Mouse (Mus musculus): ENCODE data around the gene Serinc5. TPM values are rescaled to one million over a fixed set of nuclear protein-coding genes. Genes with fewer than 3 reads are reported as not detected.

The Serinc5 gene
- polyA plus RNA-seq, 1 experiment from 2014 or later: 14.1 TPM

GRCm38 (mm10) chr13:92738821-92739220 lies 127.9 kb downstream of the Serinc5 start:
- Histone ChIP-seq H3K4me3 (replicated peaks) (no peak overlapping the region), H3K9ac (replicated peaks) (no peak overlapping the region), H3K27me3 (no peaks in the 10 kb centered on the region), H3K4me1 (replicated peaks) (peaks cover 10% of the 10 kb centered on the region), H3K4me2 (replicated peaks) (no peak overlapping the region), H3K36me3 (no peaks in the 10 kb centered on the region), H3K9me3 (no peaks in the 10 kb centered on the region), H3K27ac (no peak overlapping the region)
- ATAC-seq: no peak
- WGBS: 86% methylated on average over 3 of the region's 3 CpGs

- H3K27ac ChIP-seq: no peak overlapping the region
- H3K9me3 ChIP-seq: no peaks in the 10 kb centered on the region
- ATAC-seq: no peak
- H3K4me3 ChIP-seq (replicated peaks): no peak overlapping the region
- WGBS: 89% methylated on average over 3 of the region's 3 CpGs
- no peaks in the 10 kb centered on the region for H3K27me3 ChIP-seq
- H3K9ac ChIP-seq (replicated peaks): no peak overlapping the region
- H3K4me2 ChIP-seq (replicated peaks): no peak overlapping the region
- peaks cover 10% of the 10 kb centered on the region for H3K4me1 ChIP-seq (replicated peaks)
- no peaks in the 10 kb centered on the region for H3K36me3 ChIP-seq
Observed at GRCm38 (mm10) chr13:92739858-92740257, 129.0 kb downstream of the Serinc5 start.

GRCm38 (mm10) chr13:92740671-92741270 lies 129.9 kb downstream of the Serinc5 start:
- no peaks in the 10 kb centered on the region for H3K36me3 ChIP-seq
- H3K4me3 ChIP-seq (replicated peaks): no peak overlapping the region
- no peaks in the 10 kb centered on the region for H3K27me3 ChIP-seq
- no peak overlapping the region for H3K9ac ChIP-seq (replicated peaks)
- H3K4me1 ChIP-seq (replicated peaks): peaks cover 10% of the 10 kb centered on the region
- WGBS: 15% methylated on average over 2 of the region's 2 CpGs
- ATAC-seq: peak; percentile 49; the same call in 1 of the 2 replicates
- H3K9me3 ChIP-seq: no peaks in the 10 kb centered on the region
- no peak overlapping the region for H3K27ac ChIP-seq
- no peak overlapping the region for H3K4me2 ChIP-seq (replicated peaks)

- no peak for ATAC-seq
- no peaks in the 10 kb centered on the region for H3K4me1 ChIP-seq (replicated peaks)
- WGBS: 91% methylated on average over 4 of the region's 4 CpGs
- no peaks in the 10 kb centered on the region for H3K9me3 ChIP-seq
- no peaks in the 10 kb centered on the region for H3K27me3 ChIP-seq
- H3K27ac ChIP-seq: no peak overlapping the region
- no peak overlapping the region for H3K4me2 ChIP-seq (replicated peaks)
- no peak overlapping the region for H3K9ac ChIP-seq (replicated peaks)
- H3K4me3 ChIP-seq (replicated peaks): no peak overlapping the region
- no peaks in the 10 kb centered on the region for H3K36me3 ChIP-seq
Observed at GRCm38 (mm10) chr13:92742886-92743285, 132.0 kb downstream of the Serinc5 start.

- no peak overlapping the region for H3K27ac ChIP-seq
- no peak overlapping the region for H3K9ac ChIP-seq (replicated peaks)
- no peaks in the 10 kb centered on the region for H3K36me3 ChIP-seq
- H3K4me3 ChIP-seq (replicated peaks): no peak overlapping the region
- no peak for ATAC-seq
- no peaks in the 10 kb centered on the region for H3K4me1 ChIP-seq (replicated peaks)
- no peak overlapping the region for H3K4me2 ChIP-seq (replicated peaks)
- WGBS: 79% methylated on average over 5 of the region's 5 CpGs
- no peaks in the 10 kb centered on the region for H3K27me3 ChIP-seq
- no peaks in the 10 kb centered on the region for H3K9me3 ChIP-seq
Observed at GRCm38 (mm10) chr13:92743337-92743736, 132.4 kb downstream of the Serinc5 start.

GRCm38 (mm10) chr13:92750976-92751518 lies 140.2 kb downstream of the Serinc5 start:
- no peaks in the 10 kb centered on the region for H3K27me3 ChIP-seq
- 29% methylated on average over 7 of the region's 7 CpGs for WGBS
- H3K9me3 ChIP-seq: no peaks in the 10 kb centered on the region
- H3K4me2 ChIP-seq (replicated peaks): no peak overlapping the region
- no peak overlapping the region for H3K4me3 ChIP-seq (replicated peaks)
- no peaks in the 10 kb centered on the region for H3K36me3 ChIP-seq
- no peak overlapping the region for H3K9ac ChIP-seq (replicated peaks)
- peak; percentile 83 for ATAC-seq
- no peaks in the 10 kb centered on the region for H3K4me1 ChIP-seq (replicated peaks)
- no peak overlapping the region for H3K27ac ChIP-seq

GRCm38 (mm10) chr13:92751726-92752565 lies 141.1 kb downstream of the Serinc5 start:
- 55% methylated on average over 21 of the region's 21 CpGs for WGBS
- peak; percentile 79 for ATAC-seq
- no peaks in the 10 kb centered on the region for H3K9me3 ChIP-seq
- H3K4me3 ChIP-seq (replicated peaks): no peak overlapping the region
- H3K36me3 ChIP-seq: no peaks in the 10 kb centered on the region
- no peaks in the 10 kb centered on the region for H3K27me3 ChIP-seq
- H3K4me1 ChIP-seq (replicated peaks): no peaks in the 10 kb centered on the region
- H3K27ac ChIP-seq: peak overlapping the region; percentile 25; the same call in 1 of the 2 replicates
- no peak overlapping the region for H3K9ac ChIP-seq (replicated peaks)
- no peak overlapping the region for H3K4me2 ChIP-seq (replicated peaks)

- no peak overlapping the region for H3K4me3 ChIP-seq (replicated peaks)
Observed at GRCm38 (mm10) chr13:92753676-92754075, 142.8 kb downstream of the Serinc5 start.

GRCm38 (mm10) chr13:92755036-92755435 lies 144.1 kb downstream of the Serinc5 start:
- H3K9me3 ChIP-seq: no peaks in the 10 kb centered on the region
- ATAC-seq: no peak
- H3K36me3 ChIP-seq: no peaks in the 10 kb centered on the region
- no peaks in the 10 kb centered on the region for H3K4me1 ChIP-seq (replicated peaks)
- no peak overlapping the region for H3K9ac ChIP-seq (replicated peaks)
- H3K4me3 ChIP-seq (replicated peaks): no peak overlapping the region
- H3K4me2 ChIP-seq (replicated peaks): no peak overlapping the region
- WGBS: 74% methylated on average over 7 of the region's 7 CpGs
- no peak overlapping the region for H3K27ac ChIP-seq
- H3K27me3 ChIP-seq: no peaks in the 10 kb centered on the region

More at GRCm38 (mm10) chr13:92753676-92754075, 142.8 kb downstream of the Serinc5 start:
- Histone ChIP-seq H3K27ac (no peak overlapping the region), H3K36me3 (no peaks in the 10 kb centered on the region), H3K9ac (replicated peaks) (no peak overlapping the region), H3K27me3 (no peaks in the 10 kb centered on the region), H3K4me2 (replicated peaks) (no peak overlapping the region), H3K9me3 (no peaks in the 10 kb centered on the region), H3K4me1 (replicated peaks) (no peaks in the 10 kb centered on the region)
- 91% methylated on average over 8 of the region's 8 CpGs for WGBS
- no peak for ATAC-seq

GRCm38 (mm10) chr13:92757972-92758585 lies 147.2 kb downstream of the Serinc5 start:
- no peak overlapping the region for H3K27ac ChIP-seq
- H3K4me2 ChIP-seq (replicated peaks): no peak overlapping the region
- H3K27me3 ChIP-seq: no peaks in the 10 kb centered on the region
- WGBS: 89% methylated on average over 12 of the region's 12 CpGs
- H3K9me3 ChIP-seq: no peaks in the 10 kb centered on the region
- no peak overlapping the region for H3K4me3 ChIP-seq (replicated peaks)
- H3K9ac ChIP-seq (replicated peaks): no peak overlapping the region
- H3K4me1 ChIP-seq (replicated peaks): no peaks in the 10 kb centered on the region
- no peak for ATAC-seq
- no peaks in the 10 kb centered on the region for H3K36me3 ChIP-seq

- 92% methylated on average over 4 of the region's 4 CpGs for WGBS
- ATAC-seq: 0 out of 2 replicates have a peak, but pooled peaks have one; percentile 22
- no peak overlapping the region for H3K4me2 ChIP-seq (replicated peaks)
Observed at GRCm38 (mm10) chr13:92759096-92759495, 148.2 kb downstream of the Serinc5 start.

GRCm38 (mm10) chr13:92760519-92760918 lies 149.6 kb downstream of the Serinc5 start:
- Histone ChIP-seq H3K4me1 (replicated peaks) (no peaks in the 10 kb centered on the region), H3K9ac (replicated peaks) (no peak overlapping the region), H3K27ac (no peak overlapping the region), H3K36me3 (no peaks in the 10 kb centered on the region), H3K9me3 (no peaks in the 10 kb centered on the region), H3K27me3 (no peaks in the 10 kb centered on the region), H3K4me2 (replicated peaks) (no peak overlapping the region), H3K4me3 (replicated peaks) (no peak overlapping the region)
- ATAC-seq: no peak
- WGBS: 91% methylated on average over 6 of the region's 6 CpGs

More at GRCm38 (mm10) chr13:92759096-92759495, 148.2 kb downstream of the Serinc5 start:
- Histone ChIP-seq H3K9ac (replicated peaks) (no peak overlapping the region), H3K27ac (no peak overlapping the region), H3K9me3 (no peaks in the 10 kb centered on the region), H3K36me3 (no peaks in the 10 kb centered on the region), H3K4me3 (replicated peaks) (no peak overlapping the region), H3K27me3 (no peaks in the 10 kb centered on the region), H3K4me1 (replicated peaks) (no peaks in the 10 kb centered on the region)

Data from midbrain, embryonic 13.5 days (tissue).